Mouse (Mus musculus) liver, embryonic 14.5 days (tissue): ENCODE results near the gene Acacb.

Source experiments
- CTCF ChIP-seq: IDR thresholded peaks from 2 replicates; pipeline ENCODE4 v1.5.1; 2016; ENCODE audit warnings: antibody characterized with exemption, low read depth, control low read depth
- EP300 ChIP-seq: IDR thresholded peaks from 2 replicates; pipeline ENCODE4 v1.6.1; 2016; ENCODE audit warnings: antibody characterized with exemption, low read depth

- TF ChIP-seq EP300: no peak
- no peak for TF ChIP-seq CTCF
These were observed 24.0 kb downstream of the Acacb start for GRCm38 (mm10) chr5:114170345-114170744.
